Mouse (Mus musculus) left cerebral cortex, postnatal 14 days (tissue): ENCODE data around the gene Sh3pxd2a. TPM values are rescaled to one million over a fixed set of nuclear protein-coding genes. Genes with fewer than 3 reads are reported as not detected.
A peak's percentile ranks its signal among the peaks of the same experiment; 100 is the strongest.

Experiments
- DNase-seq, 2 experiments: peaks; one replicate each; pipeline ENCODE4 v3.0.0; 2021 to 2022; ENCODE audit warnings: low spot score in 2 of 2, mixed read lengths in 1 of 2
- intact Hi-C: fragments of 180-260 bp; cut with DNase I; formaldehyde crosslinking; loops from one replicate; pipeline ENCODE4 v1.15.1; 2025
- total RNA-seq, 2 experiments: library from RNA; stranded (reverse); gene quantifications; 2 replicates each; pipeline ENCODE4 v1.2.3; 2021

Gene Sh3pxd2a
- total RNA-seq, 2 experiments from 2014 or later = 30.9 TPM

- intact Hi-C loops = loop anchor here (10.0 kb wide), 1 partner anchor 224 kb away; no protein-coding TSS in a partner anchor
Observed at GRCm38 (mm10) chr19:47270520-47270919, 193.7 kb downstream of the Sh3pxd2a start.

GRCm38 (mm10) chr19:47269729-47270128 is 194.5 kb downstream of the Sh3pxd2a start:
- peak in 1 of 2 experiments; percentile 44 for DNase-seq
- intact Hi-C loops = loop anchor here (10.0 kb wide), 1 partner anchor 225 kb away; no protein-coding TSS in a partner anchor

More at GRCm38 (mm10) chr19:47270520-47270919, 193.7 kb downstream of the Sh3pxd2a start:
- DNase-seq = no peak

GRCm38 (mm10) chr19:47267066-47267465 is 197.1 kb downstream of the Sh3pxd2a start:
- no peak for DNase-seq
- intact Hi-C loops = no loop called here

- no peak for DNase-seq
- intact Hi-C loops = no loop called here
Observed at GRCm38 (mm10) chr19:47266070-47266801, 198.0 kb downstream of the Sh3pxd2a start.

- intact Hi-C loops = loop anchor here (1.0 kb wide), 1 partner anchor 74 kb away; no protein-coding TSS in a partner anchor
Observed at GRCm38 (mm10) chr19:47264322-47265092, 199.7 kb downstream of the Sh3pxd2a start.

GRCm38 (mm10) chr19:47263621-47264020 is 200.6 kb downstream of the Sh3pxd2a start:
- intact Hi-C loops = loop anchor here (1.0 kb wide), 1 partner anchor 75 kb away; no protein-coding TSS in a partner anchor

More at GRCm38 (mm10) chr19:47264322-47265092, 199.7 kb downstream of the Sh3pxd2a start:
- DNase-seq = peak; percentile 76 to 83

GRCm38 (mm10) chr19:47261196-47261595 is 203.0 kb downstream of the Sh3pxd2a start:
- peak in 1 of 2 experiments; percentile 50 for DNase-seq
- intact Hi-C loops = loop anchor here (2.0 kb wide), 1 partner anchor 82 kb away; the partner anchor contains the start of gene Neurl1a

More at GRCm38 (mm10) chr19:47263621-47264020, 200.6 kb downstream of the Sh3pxd2a start:
- DNase-seq = peak in 1 of 2 experiments; percentile 46

- intact Hi-C loops = no loop called here
- no peak for DNase-seq
Observed at GRCm38 (mm10) chr19:47259581-47259980, 204.6 kb downstream of the Sh3pxd2a start.

GRCm38 (mm10) chr19:47255919-47256318 is 208.3 kb downstream of the Sh3pxd2a start:
- intact Hi-C loops = no loop called here
- no peak for DNase-seq

GRCm38 (mm10) chr19:47255036-47255435 is 209.2 kb downstream of the Sh3pxd2a start:
- DNase-seq = no peak
- intact Hi-C loops = no loop called here

GRCm38 (mm10) chr19:47253053-47253628 is 211.1 kb downstream of the Sh3pxd2a start:
- DNase-seq = peak in 1 of 2 experiments; percentile 37
- intact Hi-C loops = no loop called here

GRCm38 (mm10) chr19:47250931-47251330 is 213.3 kb downstream of the Sh3pxd2a start:
- DNase-seq = no peak
- intact Hi-C loops = no loop called here

GRCm38 (mm10) chr19:47248906-47249568 is 215.2 kb downstream of the Sh3pxd2a start:
- intact Hi-C loops = no loop called here
- no peak for DNase-seq

- no peak for DNase-seq
- intact Hi-C loops = no loop called here
Observed at GRCm38 (mm10) chr19:47248296-47248695, 215.9 kb downstream of the Sh3pxd2a start.

GRCm38 (mm10) chr19:47247791-47248190 is 216.4 kb downstream of the Sh3pxd2a start:
- no peak for DNase-seq
- intact Hi-C loops = no loop called here

- no peak for DNase-seq
- intact Hi-C loops = no loop called here
Observed at GRCm38 (mm10) chr19:47245512-47245911, 218.7 kb downstream of the Sh3pxd2a start.

- intact Hi-C loops = no loop called here
- no peak for DNase-seq
Observed at GRCm38 (mm10) chr19:47242227-47242626, 222.0 kb downstream of the Sh3pxd2a start.

GRCm38 (mm10) chr19:47240957-47241356 is 223.2 kb downstream of the Sh3pxd2a start:
- intact Hi-C loops = no loop called here
- DNase-seq = no peak

GRCm38 (mm10) chr19:47240076-47240475 is 224.1 kb downstream of the Sh3pxd2a start:
- DNase-seq = no peak
- intact Hi-C loops = no loop called here
